Mouse (Mus musculus) embryonic fibroblast, embryonic 13.5 days (primary cell): ENCODE results near the gene Slc41a2.

ENCODE experiments used
- CTCF ChIP-seq: IDR thresholded peaks from 2 replicates; pipeline ENCODE4 v1.5.1; 2011; ENCODE audit warnings: mild to moderate bottlenecking, control low read depth, low read length, moderate library complexity, borderline replicate concordance; ENCODE audit not compliant: insufficient read depth
- POLR2A ChIP-seq: IDR thresholded peaks from 2 replicates; pipeline ENCODE4 v1.6.1; 2011; ENCODE audit warnings: low read depth, mild to moderate bottlenecking, control low read depth, low read length, moderate library complexity

DNA sequence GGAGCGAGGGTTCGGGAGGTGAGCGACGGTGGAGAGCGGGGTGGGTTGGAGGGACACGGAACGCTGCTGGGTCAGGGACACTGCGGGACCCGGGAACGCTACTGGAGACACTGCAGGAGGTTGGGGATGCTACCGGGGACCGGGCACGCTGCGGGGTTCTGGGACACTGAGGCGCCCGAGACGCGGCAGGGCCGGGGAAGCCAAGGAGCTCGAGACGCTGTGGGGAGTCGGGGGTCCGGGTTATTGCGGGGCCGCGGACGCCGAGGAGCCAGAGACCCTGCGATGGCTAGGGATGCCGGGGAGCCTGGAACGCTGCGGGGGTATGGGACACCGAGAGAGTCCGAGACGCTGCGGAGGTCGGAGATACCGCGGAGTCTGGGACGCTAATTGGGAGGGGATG is 22.7 kb upstream of the Slc41a2 start:
- TF ChIP-seq POLR2A, result no peak
- TF ChIP-seq CTCF, result no peak
